Mouse (Mus musculus): ENCODE data around the gene Prss56.

DNA sequence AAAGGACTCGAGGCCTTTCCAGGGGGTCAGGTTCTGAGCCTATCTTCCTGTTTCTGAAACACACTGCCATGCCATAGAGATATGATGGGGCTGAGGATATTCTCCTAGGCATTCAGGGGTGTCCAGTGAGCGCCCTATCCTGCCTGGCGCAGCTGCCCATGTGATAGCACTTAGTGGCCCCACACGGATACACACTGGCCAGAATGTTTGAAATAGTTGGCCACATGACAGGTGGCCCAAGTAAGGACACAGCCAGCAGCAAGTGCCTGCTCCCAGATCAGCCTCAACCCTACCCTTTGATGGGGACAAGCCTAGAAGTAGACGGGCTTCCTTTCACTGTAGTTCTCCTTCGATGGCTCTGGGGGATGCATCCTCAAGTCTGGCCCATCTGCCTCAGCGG lies 21.4 kb downstream of the Prss56 start, which contains the start of gene Chrng:
- TF ChIP-seq CTCF (IDR thresholded peaks at IDR 0.05; ENCODE audit: low read depth, low read length) (no peak), POLR2A (IDR thresholded peaks at IDR 0.05; ENCODE audit: insufficient read depth, low read length) (no peak), EP300 (IDR thresholded peaks at IDR 0.05; ENCODE audit: insufficient read depth, low read depth, low read length) (no peak)
